Mouse (Mus musculus): Measurements from ENCODE around the gene Mfsd12. TPM values are rescaled to one million over a fixed set of nuclear protein-coding genes. Genes with fewer than 3 reads are reported as not detected.

Mfsd12 gene
- polyA plus RNA-seq, 1 experiment from 2014 or later, result 15.0 TPM

DNA sequence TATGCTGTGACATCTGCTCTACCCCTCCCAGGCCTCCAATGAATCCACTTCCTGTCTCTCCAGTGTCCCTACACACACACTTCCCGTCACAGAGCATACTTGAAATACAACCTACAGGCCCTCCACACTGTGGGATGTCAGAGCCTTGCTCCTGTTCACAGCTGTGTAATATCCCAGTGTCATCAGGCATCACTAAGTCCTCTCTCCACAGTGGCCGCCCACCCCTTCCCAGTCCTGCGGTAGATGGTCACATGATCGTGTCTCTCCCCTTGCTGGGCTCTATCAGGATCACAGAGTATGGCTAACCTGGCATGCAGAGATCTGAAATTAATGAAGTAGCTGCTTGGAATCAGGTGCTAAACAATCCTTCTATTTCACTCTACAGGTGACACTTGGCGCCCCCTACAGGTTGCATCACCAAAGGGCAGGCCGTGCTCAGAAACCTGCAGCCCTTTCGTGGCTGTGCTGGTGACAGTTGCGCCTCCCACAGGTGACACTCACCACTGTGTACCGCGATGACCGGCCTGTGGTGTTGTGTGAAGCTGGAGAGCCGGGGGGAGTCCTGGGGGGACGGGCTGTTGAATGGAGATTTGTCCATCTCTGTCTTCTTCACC is 48.4 kb downstream of the Mfsd12 start:
- H3K4me2 ChIP-seq, result no peak overlapping the region
- no peaks in the 10 kb centered on the region for H3K9me3 ChIP-seq (replicated peaks)
- H3K27me3 ChIP-seq, result peaks cover 68% of the 10 kb centered on the region
- H3K4me3 ChIP-seq (replicated peaks), result no peak overlapping the region
- peaks cover 2% of the 10 kb centered on the region for H3K36me3 ChIP-seq (replicated peaks)
- ATAC-seq (ENCODE audit: insufficient read depth), result no peak
- WGBS (ENCODE audit: insufficient replicate concordance), result 33% methylated on average over 13 of the region's 13 CpGs
- H3K4me1 ChIP-seq (replicated peaks), result peaks cover 91% of the 10 kb centered on the region
- no peak overlapping the region for H3K9ac ChIP-seq
- no peak overlapping the region for H3K27ac ChIP-seq (replicated peaks)

DNA sequence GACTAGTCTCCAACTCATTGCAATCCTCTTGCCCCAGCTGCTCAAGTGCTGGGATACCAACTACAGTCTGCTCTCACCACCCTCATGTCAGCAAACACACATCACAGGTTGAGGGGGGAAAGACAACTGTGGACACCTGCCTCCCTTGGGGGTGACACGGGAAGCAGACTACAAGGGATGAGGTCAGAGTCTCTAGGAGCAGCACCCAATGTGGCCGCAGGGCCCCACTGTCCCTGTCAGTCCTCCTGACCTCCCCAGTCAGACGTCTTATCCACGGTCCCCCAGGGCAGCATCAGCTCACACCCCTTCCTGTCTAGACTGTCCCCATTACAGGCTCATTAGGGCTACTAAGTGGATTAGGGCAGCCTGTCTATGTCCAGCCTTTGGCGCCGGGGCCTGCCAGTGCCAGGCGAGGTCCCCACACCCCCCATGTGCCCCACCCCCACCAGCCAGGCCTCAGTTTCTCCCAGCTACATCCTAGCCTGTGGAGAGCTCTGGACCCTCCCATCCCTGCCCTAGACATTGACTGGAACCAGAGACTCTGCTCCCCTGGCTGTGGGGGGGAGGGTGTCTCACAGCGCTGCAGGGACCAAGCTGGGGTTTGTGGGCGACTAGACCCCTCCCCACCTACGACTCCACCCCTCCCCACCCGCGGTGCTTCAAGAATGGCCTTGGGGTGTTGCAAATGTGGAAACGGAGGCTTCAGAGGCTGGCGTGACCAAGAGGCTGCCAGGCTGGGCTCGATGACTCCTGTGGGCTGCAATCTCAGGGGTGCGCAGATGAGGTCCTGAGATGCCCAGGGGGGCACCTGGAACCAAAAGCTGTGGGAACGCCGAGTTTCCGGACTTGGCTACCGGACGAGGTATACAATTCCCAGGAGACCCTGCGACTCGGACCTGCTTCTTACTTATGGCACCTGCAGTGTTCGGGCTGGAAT is 49.5 kb downstream of the Mfsd12 start:
- H3K4me2 ChIP-seq, result peak overlapping the region; percentile 39
- peaks cover 68% of the 10 kb centered on the region for H3K27me3 ChIP-seq
- no peak for ATAC-seq (ENCODE audit: insufficient read depth)
- 19% methylated on average over 24 of the region's 24 CpGs for WGBS (ENCODE audit: insufficient replicate concordance)
- no peaks in the 10 kb centered on the region for H3K9me3 ChIP-seq (replicated peaks)
- H3K4me1 ChIP-seq (replicated peaks), result peaks cover 91% of the 10 kb centered on the region
- peak overlapping the region; percentile 36 for H3K4me3 ChIP-seq (replicated peaks)
- H3K9ac ChIP-seq, result no peak overlapping the region
- no peak overlapping the region for H3K27ac ChIP-seq (replicated peaks)
- no peaks in the 10 kb centered on the region; the same call in 1 of the 2 replicates for H3K36me3 ChIP-seq (replicated peaks)

DNA sequence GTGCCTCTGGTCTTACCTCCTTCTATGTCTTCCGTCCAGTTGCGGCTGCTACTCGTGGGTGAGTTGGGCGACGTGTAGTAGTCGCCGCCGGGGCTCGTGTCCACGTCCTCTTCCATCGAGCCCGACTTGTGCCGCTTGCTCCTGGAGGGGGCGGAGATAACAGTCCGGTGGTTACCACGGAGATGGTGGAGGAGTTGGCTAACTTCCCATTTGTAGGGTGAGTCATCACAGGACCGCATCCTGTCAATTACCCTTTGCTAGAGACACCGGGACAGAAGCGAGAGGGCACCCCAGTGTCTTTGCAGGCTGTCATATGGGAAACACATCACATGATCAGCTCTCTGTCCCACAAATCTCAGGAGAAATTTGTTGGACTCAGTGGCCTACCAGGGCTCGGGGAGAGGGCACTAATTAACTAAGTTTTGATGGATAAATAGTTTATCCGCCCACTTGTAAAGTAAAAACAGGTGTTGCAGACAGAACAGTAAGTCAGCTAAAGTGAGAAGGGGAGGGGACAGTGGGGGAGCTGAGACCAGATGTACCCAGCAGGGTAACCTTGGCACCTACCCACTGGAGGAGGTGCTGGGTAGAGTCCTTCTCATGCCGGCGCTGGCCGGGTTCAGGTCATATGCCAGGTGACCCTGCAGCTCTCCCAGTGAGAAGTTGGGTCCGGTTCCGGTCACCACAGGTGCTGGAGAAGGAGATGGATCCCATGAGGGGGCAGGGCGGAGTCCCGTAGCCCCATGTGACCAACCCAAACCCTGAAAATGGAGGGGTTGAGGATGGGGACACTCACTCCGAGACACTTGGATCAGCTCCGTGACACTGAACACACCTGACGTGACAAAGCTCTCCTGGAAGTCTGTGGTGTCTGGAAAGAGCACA is 50.5 kb downstream of the Mfsd12 start:
- Histone ChIP-seq H3K36me3 (replicated peaks) (no peaks in the 10 kb centered on the region; the same call in 1 of the 2 replicates), H3K9ac (no peak overlapping the region), H3K27ac (replicated peaks) (peak overlapping the region; percentile 53; the same call in 1 of the 2 replicates), H3K4me3 (replicated peaks) (peak overlapping the region; percentile 36), H3K4me1 (replicated peaks) (peaks cover 91% of the 10 kb centered on the region), H3K27me3 (peaks cover 65% of the 10 kb centered on the region), H3K9me3 (replicated peaks) (no peaks in the 10 kb centered on the region), H3K4me2 (peak overlapping the region; percentile 39)
- ATAC-seq (ENCODE audit: insufficient read depth), result no peak
- 19% methylated on average over 31 of the region's 31 CpGs for WGBS (ENCODE audit: insufficient replicate concordance)

DNA sequence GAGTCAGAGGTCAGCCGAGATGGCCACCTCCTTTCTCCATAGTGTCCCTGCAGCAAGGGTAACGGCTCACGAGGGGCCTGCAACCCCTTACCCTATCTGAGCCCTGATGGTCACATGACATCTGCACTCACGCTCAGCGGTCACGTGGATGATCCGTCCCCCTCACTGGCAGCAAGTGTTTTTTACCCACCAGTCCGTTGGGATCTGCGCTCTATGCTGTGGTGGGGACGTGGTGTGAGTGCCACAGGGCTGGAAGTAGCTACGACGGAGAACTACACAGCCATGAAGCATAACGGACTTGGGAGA is 51.1 kb downstream of the Mfsd12 start:
- Histone ChIP-seq H3K36me3 (replicated peaks) (no peaks in the 10 kb centered on the region; the same call in 1 of the 2 replicates), H3K4me2 (0 out of 2 replicates have a peak overlapping the region, but pooled peaks have one; percentile 39), H3K27ac (replicated peaks) (peak overlapping the region; percentile 49), H3K9ac (no peak overlapping the region), H3K4me1 (replicated peaks) (peaks cover 92% of the 10 kb centered on the region), H3K9me3 (replicated peaks) (no peaks in the 10 kb centered on the region), H3K27me3 (peaks cover 59% of the 10 kb centered on the region), H3K4me3 (replicated peaks) (no peak overlapping the region)
- no peak for ATAC-seq (ENCODE audit: insufficient read depth)
- WGBS (ENCODE audit: insufficient replicate concordance), result 24% methylated on average over 13 of the region's 13 CpGs

DNA sequence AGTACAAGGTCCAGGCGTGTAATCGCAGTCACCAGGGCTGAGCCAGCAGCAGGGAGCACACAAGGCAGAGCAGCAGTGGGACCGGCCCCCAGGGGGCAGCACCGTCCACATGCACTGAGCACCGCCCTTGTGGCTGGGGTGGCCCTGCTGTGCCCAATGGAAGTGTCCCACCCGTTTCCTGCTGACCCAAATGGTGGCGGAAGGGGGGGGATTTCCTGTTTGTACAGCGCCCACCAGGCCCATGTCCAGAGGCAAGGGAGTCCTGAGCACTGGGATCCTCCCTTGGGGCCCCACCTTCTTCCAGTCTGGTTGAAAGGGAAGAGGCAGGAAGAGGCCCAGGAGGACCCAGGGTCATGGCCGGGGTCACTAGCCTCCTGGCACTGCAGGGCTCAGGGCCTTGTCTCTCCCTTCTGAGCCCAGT is 51.6 kb downstream of the Mfsd12 start:
- Histone ChIP-seq H3K4me1 (replicated peaks) (peaks cover 94% of the 10 kb centered on the region), H3K4me2 (peak overlapping the region; percentile 39), H3K9me3 (replicated peaks) (no peaks in the 10 kb centered on the region), H3K27me3 (peaks cover 54% of the 10 kb centered on the region), H3K4me3 (replicated peaks) (no peak overlapping the region), H3K36me3 (replicated peaks) (no peaks in the 10 kb centered on the region; the same call in 1 of the 2 replicates), H3K27ac (replicated peaks) (peak overlapping the region; percentile 69), H3K9ac (no peak overlapping the region; the same call in 1 of the 2 replicates)
- peak; percentile 56 for ATAC-seq (ENCODE audit: insufficient read depth)
- WGBS (ENCODE audit: insufficient replicate concordance), result 5% methylated on average over 9 of the region's 9 CpGs

DNA sequence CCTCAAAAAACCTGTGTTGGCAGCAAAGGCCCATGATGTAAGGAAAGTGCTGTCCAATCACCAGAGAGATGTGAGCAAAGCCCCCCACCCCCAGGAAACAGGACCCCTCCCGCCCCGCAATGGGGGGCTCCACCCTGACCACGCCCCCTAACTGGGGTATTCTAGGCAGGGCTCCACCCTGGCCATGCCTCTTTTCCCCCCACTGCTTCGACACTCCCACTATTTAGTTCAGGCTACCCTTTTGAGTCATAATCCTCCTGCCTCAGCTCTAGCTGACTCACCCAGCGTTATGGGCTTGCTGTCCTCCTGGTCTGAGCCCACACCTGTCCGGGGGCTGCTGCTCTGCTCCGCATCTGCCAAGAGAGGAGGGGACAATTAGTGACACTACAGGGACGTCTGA is 52.0 kb downstream of the Mfsd12 start:
- peak overlapping the region; percentile 25 for H3K4me2 ChIP-seq
- H3K27me3 ChIP-seq, result peaks cover 50% of the 10 kb centered on the region
- peak overlapping the region; percentile 69 for H3K27ac ChIP-seq (replicated peaks)
- no peak for ATAC-seq (ENCODE audit: insufficient read depth)
- no peaks in the 10 kb centered on the region for H3K9me3 ChIP-seq (replicated peaks)
- H3K4me3 ChIP-seq (replicated peaks), result no peak overlapping the region
- H3K4me1 ChIP-seq (replicated peaks), result peaks cover 95% of the 10 kb centered on the region
- no peak overlapping the region; the same call in 1 of the 2 replicates for H3K9ac ChIP-seq
- 9% methylated on average over 8 of the region's 8 CpGs for WGBS (ENCODE audit: insufficient replicate concordance)
- H3K36me3 ChIP-seq (replicated peaks), result no peaks in the 10 kb centered on the region

DNA sequence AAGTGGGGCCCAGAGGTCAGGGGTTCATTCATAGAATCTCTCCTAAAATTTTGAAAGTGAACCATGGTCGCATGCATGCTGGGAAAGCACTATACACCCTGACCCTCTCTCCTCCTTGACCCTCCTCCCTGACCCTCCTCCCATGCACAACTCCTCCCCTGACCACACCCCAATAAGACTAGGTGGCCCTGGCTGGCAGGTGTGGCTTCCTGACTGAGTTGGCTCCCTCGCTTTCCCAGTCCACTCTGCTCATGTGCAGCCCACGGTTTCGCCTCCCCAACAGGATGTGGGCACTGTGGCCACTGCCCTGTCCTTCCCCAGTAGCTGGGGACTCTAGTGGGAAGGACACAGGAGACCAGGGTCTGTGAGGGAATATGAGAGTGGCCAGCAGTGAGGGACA is 53.1 kb downstream of the Mfsd12 start:
- peaks cover 97% of the 10 kb centered on the region for H3K4me1 ChIP-seq (replicated peaks)
- no peaks in the 10 kb centered on the region for H3K9me3 ChIP-seq (replicated peaks)
- H3K27ac ChIP-seq (replicated peaks), result peak overlapping the region; percentile 69
- no peak for ATAC-seq (ENCODE audit: insufficient read depth)
- no peak overlapping the region for H3K9ac ChIP-seq
- WGBS (ENCODE audit: insufficient replicate concordance), result 22% methylated on average over 4 of the region's 4 CpGs
- H3K4me2 ChIP-seq, result peak overlapping the region; percentile 13
- H3K4me3 ChIP-seq (replicated peaks), result no peak overlapping the region
- no peaks in the 10 kb centered on the region for H3K36me3 ChIP-seq (replicated peaks)
- H3K27me3 ChIP-seq, result peaks cover 41% of the 10 kb centered on the region

DNA sequence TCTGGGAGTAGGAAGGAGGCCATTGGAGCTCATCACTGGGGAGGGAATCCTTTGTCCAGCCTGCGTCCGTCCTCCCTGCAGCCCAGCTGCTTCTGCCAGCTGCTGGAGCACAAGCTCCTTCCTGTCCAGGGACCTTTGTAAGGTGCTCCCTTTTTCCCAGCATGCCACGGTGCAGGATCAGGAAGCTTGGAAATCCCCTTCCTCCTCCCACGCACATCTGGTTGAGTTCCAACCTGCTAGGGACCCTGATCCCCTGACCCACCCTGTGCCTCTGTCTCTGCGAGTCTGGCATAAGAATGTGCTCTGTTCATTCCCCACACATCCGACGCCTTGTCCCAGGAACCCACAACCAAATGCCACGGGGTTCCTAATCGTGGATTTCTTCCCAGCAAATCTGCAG is 53.7 kb downstream of the Mfsd12 start:
- 65% methylated on average over 9 of the region's 9 CpGs for WGBS (ENCODE audit: insufficient replicate concordance)
- no peak overlapping the region for H3K4me3 ChIP-seq (replicated peaks)
- H3K4me1 ChIP-seq (replicated peaks), result peaks cover 91% of the 10 kb centered on the region
- H3K9me3 ChIP-seq (replicated peaks), result no peaks in the 10 kb centered on the region
- H3K36me3 ChIP-seq (replicated peaks), result no peaks in the 10 kb centered on the region
- H3K9ac ChIP-seq, result no peak overlapping the region
- peak overlapping the region; percentile 69 for H3K27ac ChIP-seq (replicated peaks)
- H3K4me2 ChIP-seq, result no peak overlapping the region; the same call in 1 of the 2 replicates
- H3K27me3 ChIP-seq, result peaks cover 35% of the 10 kb centered on the region
- no peak for ATAC-seq (ENCODE audit: insufficient read depth)

DNA sequence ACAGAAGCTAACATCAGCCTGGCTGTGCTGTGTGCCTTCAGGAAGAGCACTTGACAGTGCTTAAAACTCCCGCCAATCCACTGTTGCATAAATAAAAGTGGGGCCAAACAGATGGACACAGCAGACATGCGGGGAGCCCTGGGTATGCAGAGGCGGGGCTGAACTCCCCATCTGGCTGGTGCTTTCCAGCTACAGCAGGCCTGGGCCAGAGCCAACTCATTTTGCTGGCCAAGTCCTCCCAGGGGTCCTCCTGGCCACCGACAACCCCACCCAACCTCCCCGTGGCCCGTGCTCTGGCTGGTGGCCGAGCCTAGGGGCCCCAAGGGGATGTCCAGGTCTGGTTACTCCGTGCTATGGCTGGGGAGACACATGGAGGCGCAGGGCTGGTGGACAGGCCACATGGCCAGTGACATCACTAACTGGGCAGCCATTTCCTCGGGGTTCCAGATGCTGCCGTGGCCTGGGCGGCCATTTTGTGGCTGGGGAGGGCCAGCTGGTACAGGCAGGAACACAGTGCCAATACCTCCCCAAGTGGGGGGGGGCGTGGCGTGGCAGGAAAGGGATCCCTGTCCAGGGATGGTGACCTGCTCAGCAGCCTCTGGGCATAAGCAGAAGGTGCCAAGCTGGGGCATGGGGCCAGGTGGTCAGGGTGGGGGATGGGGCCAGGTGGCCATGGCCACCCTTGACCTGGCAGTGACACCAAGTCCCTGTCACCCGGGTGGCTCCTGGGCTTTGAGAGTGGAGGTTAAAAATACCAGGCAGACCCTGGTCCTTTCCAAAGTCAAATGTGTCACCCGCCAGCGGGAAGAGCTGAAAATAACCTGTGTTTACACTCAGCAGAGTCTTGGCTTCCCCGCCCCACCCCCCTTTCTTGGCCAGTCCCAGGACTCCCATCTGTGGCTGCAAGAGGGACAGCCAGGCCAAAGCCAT is 54.4 kb downstream of the Mfsd12 start:
- Histone ChIP-seq H3K36me3 (replicated peaks) (no peaks in the 10 kb centered on the region), H3K4me2 (no peak overlapping the region), H3K27me3 (peaks cover 32% of the 10 kb centered on the region), H3K9ac (no peak overlapping the region), H3K4me3 (replicated peaks) (no peak overlapping the region), H3K27ac (replicated peaks) (peak overlapping the region; percentile 69), H3K4me1 (replicated peaks) (peaks cover 92% of the 10 kb centered on the region), H3K9me3 (replicated peaks) (no peaks in the 10 kb centered on the region)
- WGBS (ENCODE audit: insufficient replicate concordance), result 63% methylated on average over 18 of the region's 18 CpGs
- no peak for ATAC-seq (ENCODE audit: insufficient read depth)

Measured in liver, embryonic 15.5 days (tissue).